Mouse (Mus musculus): ENCODE data around the gene Snap29. TPM values are rescaled to one million over a fixed set of nuclear protein-coding genes. Genes with fewer than 3 reads are reported as not detected.

The Snap29 gene
- polyA plus RNA-seq, 1 experiment from 2014 or later: 19.4 TPM

Other genes with a start within 250 kb of the Snap29 start
- gene Ube2l3, start 203.3 kb upstream of the Snap29 start, polyA plus RNA-seq (2015; fragmentation: Nextera tagmentation; extraction: Ambion mirVana): 320 and 331 TPM in 2 replicates
- gene Rimbp3, start 197.4 kb upstream of the Snap29 start, polyA plus RNA-seq (2015; fragmentation: Nextera tagmentation; extraction: Ambion mirVana): 0.44 and 0.57 TPM in 2 replicates
- gene Hic2, start 172.4 kb upstream of the Snap29 start, polyA plus RNA-seq (2015; fragmentation: Nextera tagmentation; extraction: Ambion mirVana): 4.5 and 4.9 TPM in 2 replicates
- gene Tmem191c, start 129.9 kb upstream of the Snap29 start, polyA plus RNA-seq (2015; fragmentation: Nextera tagmentation; extraction: Ambion mirVana): 13.4 and 16.3 TPM in 2 replicates
- gene Serpind1, start 74.6 kb upstream of the Snap29 start, polyA plus RNA-seq (2015; fragmentation: Nextera tagmentation; extraction: Ambion mirVana): 7.8 and 10.7 TPM in 2 replicates
- gene Pi4ka, start 328 bp downstream of the Snap29 start, polyA plus RNA-seq (2015; fragmentation: Nextera tagmentation; extraction: Ambion mirVana): 32.7 and 35.7 TPM in 2 replicates
- gene Crkl, start 46.0 kb downstream of the Snap29 start, polyA plus RNA-seq (2015; fragmentation: Nextera tagmentation; extraction: Ambion mirVana): 51.2 and 53.1 TPM in 2 replicates
- gene Aifm3, start 83.6 kb downstream of the Snap29 start, polyA plus RNA-seq (2015; fragmentation: Nextera tagmentation; extraction: Ambion mirVana): 2.1 and 3.1 TPM in 2 replicates
- gene Lztr1, start 102.7 kb downstream of the Snap29 start, polyA plus RNA-seq (2015; fragmentation: Nextera tagmentation; extraction: Ambion mirVana): 89.4 and 90.8 TPM in 2 replicates
- 56.8 and 61.1 TPM in 2 replicates for gene Thap7, start 125.2 kb downstream of the Snap29 start, polyA plus RNA-seq (2015; fragmentation: Nextera tagmentation; extraction: Ambion mirVana)
- 0.34 and 0.51 TPM in 2 replicates for gene Lrrc74b, start 155.3 kb downstream of the Snap29 start, polyA plus RNA-seq (2015; fragmentation: Nextera tagmentation; extraction: Ambion mirVana)
- 1.8 and 2.1 TPM in 2 replicates for gene P2rx6, start 155.9 kb downstream of the Snap29 start, polyA plus RNA-seq (2015; fragmentation: Nextera tagmentation; extraction: Ambion mirVana)
- 25.9 and 26.6 TPM in 2 replicates for gene Slc7a4, start 177.2 kb downstream of the Snap29 start, polyA plus RNA-seq (2015; fragmentation: Nextera tagmentation; extraction: Ambion mirVana)
- 24.7 and 25.3 TPM in 2 replicates for gene Smpd4, start 213.4 kb downstream of the Snap29 start, polyA plus RNA-seq (2015; fragmentation: Nextera tagmentation; extraction: Ambion mirVana)
- 4.7 and 4.9 TPM in 2 replicates for gene Ccdc74a, start 240.5 kb downstream of the Snap29 start, polyA plus RNA-seq (2015; fragmentation: Nextera tagmentation; extraction: Ambion mirVana)

All from stomach, embryonic 16.5 days (tissue).